16 mouse cellular contexts compared by ENCODE assay signal in the genomic region with DNA sequence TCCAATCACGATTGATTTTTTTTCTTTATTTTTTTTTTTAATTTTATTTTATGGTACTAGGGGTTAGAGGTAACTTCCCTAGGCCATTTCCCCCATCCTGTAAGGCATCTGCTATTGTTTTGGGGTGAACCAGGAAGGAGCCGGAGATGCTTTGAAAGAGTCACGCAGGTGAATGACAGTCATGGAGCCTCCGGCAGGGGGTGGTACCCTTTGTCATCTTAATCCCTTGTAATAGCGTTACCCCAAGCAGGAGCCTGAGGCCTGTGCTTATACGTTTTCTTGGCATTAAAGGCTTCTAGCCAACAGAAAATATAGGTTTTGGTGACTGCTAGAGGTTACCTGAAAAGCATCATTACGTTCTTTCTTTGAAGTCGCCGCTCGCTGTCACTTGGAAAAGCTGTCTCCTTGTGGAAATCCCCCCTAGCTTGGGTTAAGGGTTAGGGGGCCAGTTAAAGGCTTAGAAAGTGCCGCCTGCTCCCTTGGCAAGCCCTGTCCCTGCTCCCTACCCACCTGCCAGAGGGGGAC.
A peak's percentile ranks its signal among the peaks of the same experiment; 100 is the strongest.
DNase-seq lines count a peak whose midpoint lies in the region; ATAC-seq and TF ChIP-seq lines count a peak whose summit lies in the region.
"Had no signal": no experiment of that assay in that cellular context is flagged by ENCODE, and none has a peak within 500 bp of the region (broad histone marks: within the 10 kb centered on the region; RNA-seq: fewer than 3 reads in every experiment).

No protein-coding gene starts in this region.

- WGBS in midbrain, embryonic 11.5 days = 4% methylated on average over 11 of the region's 11 CpGs
- 15% methylated on average over 11 of the region's 11 CpGs for WGBS in midbrain, postnatal 0 days
- 19% methylated on average over 11 of the region's 11 CpGs for WGBS in embryonic facial prominence, embryonic 14.5 days
- 26% methylated on average over 11 of the region's 11 CpGs for WGBS in neural tube, embryonic 15.5 days

- H3K36me3 ChIP-seq in midbrain, embryonic 11.5 days (ENCODE audit: control insufficient read depth, insufficient read depth, low read length) = no peaks in the 10 kb centered on the region
- H3K36me3 ChIP-seq in midbrain, postnatal 0 days (ENCODE audit: insufficient read depth, low read length) = no peaks in the 10 kb centered on the region
- no peaks in the 10 kb centered on the region for H3K36me3 ChIP-seq in embryonic facial prominence, embryonic 14.5 days (ENCODE audit: control insufficient read depth, insufficient read depth, low read length)
- no peaks in the 10 kb centered on the region for H3K36me3 ChIP-seq in neural tube, embryonic 15.5 days
- H3K36me3 ChIP-seq: liver, embryonic 15.5 days; neural tube, embryonic 13.5 days had no signal

- intact Hi-C loops in gastrocnemius, adult 2 months (cut with DNase I) = no loop called here

- peaks cover 18% of the 10 kb centered on the region for H3K4me1 ChIP-seq in midbrain, embryonic 11.5 days (ENCODE audit: control insufficient read depth, insufficient read depth, low read length)
- H3K4me1 ChIP-seq in midbrain, postnatal 0 days (ENCODE audit: insufficient read depth, low read length) = no peaks in the 10 kb centered on the region
- peaks cover 14% of the 10 kb centered on the region; the same call in 1 of the 2 replicates for H3K4me1 ChIP-seq in embryonic facial prominence, embryonic 14.5 days (ENCODE audit: control insufficient read depth, insufficient read depth, low read length)
- peaks cover 32% of the 10 kb centered on the region for H3K4me1 ChIP-seq in neural tube, embryonic 15.5 days
- H3K4me1 ChIP-seq: liver, embryonic 15.5 days had no signal

- no peak overlapping the region for H3K4me3 ChIP-seq in gastrocnemius, adult 2 months
- H3K4me3 ChIP-seq in midbrain, embryonic 11.5 days (ENCODE audit: low read depth, low read length) = no peak overlapping the region
- H3K4me3 ChIP-seq in midbrain, postnatal 0 days (ENCODE audit: low read depth, low read length) = no peak overlapping the region
- H3K4me3 ChIP-seq in embryonic facial prominence, embryonic 14.5 days (ENCODE audit: low read depth, low read length) = no peak overlapping the region
- H3K4me3 ChIP-seq in neural tube, embryonic 15.5 days (replicated peaks) = no peak overlapping the region
- H3K4me3 ChIP-seq: liver, embryonic 15.5 days; neural tube, embryonic 13.5 days had no signal

- no peak for ATAC-seq in midbrain, embryonic 11.5 days (ENCODE audit: low FRiP score)
- no peak for ATAC-seq in midbrain, postnatal 0 days (ENCODE audit: low FRiP score)
- no peak; the same call in 1 of the 2 replicates for ATAC-seq in embryonic facial prominence, embryonic 14.5 days (ENCODE audit: low read depth)
- ATAC-seq in neural tube, embryonic 15.5 days (ENCODE audit: low FRiP score) = no peak
- ATAC-seq: activated CD4-positive, CD25-positive, alpha-beta regulatory T cell, adult 4 months had no signal

- TF ChIP-seq CTCF in gastrocnemius, adult 2 months (IDR thresholded peaks at IDR 0.05) = no peak
- TF ChIP-seq CTCF in midbrain, postnatal 0 days (IDR thresholded peaks at IDR 0.05) = no peak

- H3K9me3 ChIP-seq in midbrain, embryonic 11.5 days (ENCODE audit: control insufficient read depth, low read length) = no peaks in the 10 kb centered on the region
- no peaks in the 10 kb centered on the region for H3K9me3 ChIP-seq in midbrain, postnatal 0 days (ENCODE audit: low read length)
- H3K9me3 ChIP-seq in embryonic facial prominence, embryonic 14.5 days (ENCODE audit: control insufficient read depth, low read length) = no peaks in the 10 kb centered on the region
- no peaks in the 10 kb centered on the region for H3K9me3 ChIP-seq in neural tube, embryonic 15.5 days (replicated peaks)
- H3K9me3 ChIP-seq: liver, embryonic 15.5 days; neural tube, embryonic 13.5 days had no signal

- no peak for DNase-seq in gastrocnemius, adult 2 months
- no peak for DNase-seq in gastrocnemius, postnatal 4 days (ENCODE audit: low spot score in 2 of 2)
- DNase-seq in midbrain, embryonic 11.5 days (ENCODE audit: low spot score, missing footprints) = peak; percentile 91
- no peak for DNase-seq in midbrain, postnatal 0 days (ENCODE audit: low spot score)
- DNase-seq in embryonic facial prominence, embryonic 14.5 days (ENCODE audit: low spot score) = no peak
- no peak for DNase-seq in lung, adult 18-20 months
- DNase-seq: cerebellum, adult 11-12 months; heart, postnatal 10 days; kidney, adult 18-20 months; layer of hippocampus, adult 9-11 months; right cerebral cortex, adult 18-20 months; thymus, adult 18-20 months had no signal

- peak overlapping the region; percentile 0; the same call in 1 of the 2 replicates for H3K4me2 ChIP-seq in midbrain, embryonic 11.5 days
- H3K4me2 ChIP-seq in midbrain, postnatal 0 days (ENCODE audit: low read depth, low read length, poor library complexity, severe bottlenecking) = no peak overlapping the region
- peak overlapping the region; percentile 23; the same call in 1 of the 2 replicates for H3K4me2 ChIP-seq in embryonic facial prominence, embryonic 14.5 days (ENCODE audit: low read depth, low read length)
- H3K4me2 ChIP-seq in neural tube, embryonic 15.5 days = no peak overlapping the region
- H3K4me2 ChIP-seq: liver, embryonic 15.5 days; neural tube, embryonic 13.5 days had no signal

- no peaks in the 10 kb centered on the region for H3K27me3 ChIP-seq in midbrain, embryonic 11.5 days (ENCODE audit: control insufficient read depth, insufficient read depth, low read length)
- no peaks in the 10 kb centered on the region for H3K27me3 ChIP-seq in midbrain, postnatal 0 days (ENCODE audit: insufficient read depth, low read length)
- no peaks in the 10 kb centered on the region for H3K27me3 ChIP-seq in embryonic facial prominence, embryonic 14.5 days (replicated peaks; ENCODE audit: control insufficient read depth, insufficient read depth, low read length)
- no peaks in the 10 kb centered on the region for H3K27me3 ChIP-seq in neural tube, embryonic 15.5 days (replicated peaks)
- H3K27me3 ChIP-seq: liver, embryonic 15.5 days had no signal

- H3K9ac ChIP-seq in midbrain, embryonic 11.5 days (ENCODE audit: low read length) = no peak overlapping the region
- H3K9ac ChIP-seq in midbrain, postnatal 0 days (replicated peaks; ENCODE audit: low read length, poor library complexity, severe bottlenecking) = no peak overlapping the region
- H3K9ac ChIP-seq in embryonic facial prominence, embryonic 14.5 days (ENCODE audit: low read depth, low read length) = no peak overlapping the region
- no peak overlapping the region for H3K9ac ChIP-seq in neural tube, embryonic 15.5 days (replicated peaks)
- H3K9ac ChIP-seq: liver, embryonic 15.5 days had no signal

- peak overlapping the region; percentile 72 for H3K27ac ChIP-seq in gastrocnemius, adult 2 months
- H3K27ac ChIP-seq in midbrain, embryonic 11.5 days (ENCODE audit: low read depth, low read length) = no peak overlapping the region
- no peak overlapping the region for H3K27ac ChIP-seq in midbrain, postnatal 0 days (ENCODE audit: low read depth, low read length)
- H3K27ac ChIP-seq in embryonic facial prominence, embryonic 14.5 days (replicated peaks; ENCODE audit: low read depth, low read length) = peak overlapping the region; percentile 31
- peak overlapping the region; percentile 48; the same call in 1 of the 2 replicates for H3K27ac ChIP-seq in neural tube, embryonic 15.5 days (replicated peaks)
- H3K27ac ChIP-seq: liver, embryonic 15.5 days had no signal

Comparison
In these comparisons a context has a peak if more than half of its experiments do, and no peak if none do; other contexts are left out.
1. H3K4me2 ChIP-seq: peak in midbrain, embryonic 11.5 days (single experiment) and embryonic facial prominence, embryonic 14.5 days (single experiment); none in midbrain, postnatal 0 days (single experiment) and neural tube, embryonic 15.5 days (single experiment).
2. H3K27ac ChIP-seq: peak in gastrocnemius, adult 2 months (single experiment), embryonic facial prominence, embryonic 14.5 days (single experiment) and neural tube, embryonic 15.5 days (single experiment); none in midbrain, embryonic 11.5 days (single experiment) and midbrain, postnatal 0 days (single experiment).